In the genomic region with DNA sequence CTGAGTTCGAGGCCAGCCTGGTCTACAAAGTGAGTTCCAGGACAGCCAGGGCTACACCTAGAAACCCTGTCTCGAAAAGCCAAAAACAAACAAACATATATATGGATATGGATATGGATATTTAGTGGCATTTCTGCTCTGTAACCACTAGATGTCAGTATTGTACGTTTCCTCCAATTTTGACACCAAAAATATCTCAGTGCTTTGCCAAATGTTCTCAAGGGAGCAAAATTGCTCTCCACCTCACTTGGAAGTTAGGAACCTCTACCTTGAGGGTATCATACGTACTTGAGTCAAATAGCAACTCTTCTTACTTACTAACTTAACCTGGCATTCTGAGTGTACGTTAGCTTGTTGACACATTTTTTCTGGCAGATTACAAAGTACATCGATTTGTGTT, we compare ENCODE assay signal across 11 mouse cellular contexts. TPM values are rescaled to one million over a fixed set of nuclear protein-coding genes. Genes with fewer than 3 reads are reported as not detected.
DNase-seq lines count a peak whose midpoint lies in the region; ATAC-seq and TF ChIP-seq lines count a peak whose summit lies in the region.
"Had no signal": no experiment of that assay in that cellular context is flagged by ENCODE, and none has a peak within 500 bp of the region (broad histone marks: within the 10 kb centered on the region; RNA-seq: fewer than 3 reads in every experiment).

No protein-coding gene starts in this region.

- 45% methylated on average over 6 of the region's 6 CpGs for WGBS in intestine, postnatal 0 days
- 37% methylated on average over 6 of the region's 6 CpGs for WGBS in intestine, embryonic 16.5 days

- H3K27ac ChIP-seq in intestine, postnatal 0 days (ENCODE audit: low read depth, low read length) = no peak overlapping the region
- no peak overlapping the region for H3K27ac ChIP-seq in intestine, embryonic 16.5 days (ENCODE audit: low read length)

- no peak overlapping the region for H3K9ac ChIP-seq in intestine, postnatal 0 days (ENCODE audit: low read depth, low read length)
- H3K9ac ChIP-seq in intestine, embryonic 16.5 days (ENCODE audit: low read depth, low read length) = no peak overlapping the region

- no peaks in the 10 kb centered on the region for H3K27me3 ChIP-seq in intestine, postnatal 0 days (replicated peaks; ENCODE audit: control insufficient read depth, insufficient read depth, low read length)
- H3K27me3 ChIP-seq in intestine, embryonic 16.5 days (replicated peaks; ENCODE audit: control insufficient read depth, insufficient read depth, low read length) = no peaks in the 10 kb centered on the region

- peak; percentile 71 for TF ChIP-seq CTCF in intestine, postnatal 0 days (IDR thresholded peaks at IDR 0.05; ENCODE audit: low read depth)

- peak; percentile 10 for DNase-seq in A20 (ENCODE audit: low read depth, low spot score)
- DNase-seq in MEL-GATA-1-ER (ENCODE audit: extremely low read depth, low read depth) = peak; percentile 14
- peak; percentile 1 for DNase-seq in embryo, embryonic 9.5 days (ENCODE audit: extremely low spot score)
- DNase-seq in right cerebral cortex, postnatal 36 days (ENCODE audit: low spot score in 2 of 2) = no peak
- no peak for DNase-seq in adrenal gland, postnatal 36 days

- no peak overlapping the region for H3K4me2 ChIP-seq in intestine, postnatal 0 days (replicated peaks; ENCODE audit: low read depth)
- no peak overlapping the region for H3K4me2 ChIP-seq in intestine, embryonic 16.5 days (ENCODE audit: low read depth, low read length)

- no peak for ATAC-seq in intestine, postnatal 0 days
- no peak for ATAC-seq in intestine, embryonic 16.5 days
- ATAC-seq in activated CD4-positive, CD25-positive, alpha-beta regulatory T cell, adult 4 months = no peak

- H3K4me3 ChIP-seq in intestine, postnatal 0 days (ENCODE audit: low read depth, low read length) = no peak overlapping the region
- no peak overlapping the region for H3K4me3 ChIP-seq in intestine, embryonic 16.5 days (ENCODE audit: low read length)

- H3K4me1 ChIP-seq in intestine, postnatal 0 days (replicated peaks; ENCODE audit: control insufficient read depth, insufficient read depth, low read length) = no peaks in the 10 kb centered on the region
- H3K4me1 ChIP-seq in intestine, embryonic 16.5 days (ENCODE audit: control insufficient read depth, insufficient read depth, low read length) = no peaks in the 10 kb centered on the region

- H3K36me3 ChIP-seq in intestine, postnatal 0 days (ENCODE audit: control insufficient read depth, insufficient read depth) = no peaks in the 10 kb centered on the region
- H3K36me3 ChIP-seq in intestine, embryonic 16.5 days (ENCODE audit: control insufficient read depth, insufficient read depth, low read length) = no peaks in the 10 kb centered on the region

- no peaks in the 10 kb centered on the region for H3K9me3 ChIP-seq in intestine, postnatal 0 days (ENCODE audit: control insufficient read depth)
- no peaks in the 10 kb centered on the region for H3K9me3 ChIP-seq in intestine, embryonic 16.5 days (ENCODE audit: control insufficient read depth, low read length)

RNA-seq across cellular contexts. Expression of a gene that starts 15.2 kb away (rescaled TPM):
- not detected in 2 replicates for polyA plus RNA-seq in intestine, postnatal 0 days (2015; fragmentation: Nextera tagmentation; extraction: Ambion mirVana)
- polyA plus RNA-seq in intestine, embryonic 16.5 days (2015; fragmentation: Nextera tagmentation; extraction: Ambion mirVana) = not detected in 2 replicates
- not detected for polyA plus RNA-seq in activated CD4-positive, CD25-positive, alpha-beta regulatory T cell, adult 4 months (2017; shearing (Covaris generic))
- under 1 TPM in 1 of 2 experiments, not detected in 1; 0.20 TPM for total RNA-seq in adrenal gland, postnatal 36 days (2021)
- total RNA-seq: hematopoietic stem cell, adult 5-6 weeks had no signal
- polyA plus RNA-seq: liver, embryonic 16.5 days; spleen, adult 2 months had no signal

Comparison
In these comparisons a context has a peak if more than half of its experiments do, and no peak if none do; other contexts are left out.
1. DNase-seq: peak in A20 (single experiment), MEL-GATA-1-ER (single experiment) and embryo, embryonic 9.5 days (single experiment); none in right cerebral cortex, postnatal 36 days (0 of 2) and adrenal gland, postnatal 36 days (0 of 2).